Mouse (Mus musculus) left cerebral cortex, adult 9 months (tissue): Measurements from ENCODE around the gene 2010300C02Rik.
"Not testable (repeated sequence)": the region's sequence is repeated elsewhere in the genome, so short reads cannot be mapped to it uniquely, and the experiment has no call there.

ENCODE experiments used
- DNase-seq, 2 experiments: peaks; one replicate each; pipeline ENCODE4 v3.0.0; 2022; ENCODE audit warnings: low spot score in 2 of 2

Gene 2010300C02Rik

DNA sequence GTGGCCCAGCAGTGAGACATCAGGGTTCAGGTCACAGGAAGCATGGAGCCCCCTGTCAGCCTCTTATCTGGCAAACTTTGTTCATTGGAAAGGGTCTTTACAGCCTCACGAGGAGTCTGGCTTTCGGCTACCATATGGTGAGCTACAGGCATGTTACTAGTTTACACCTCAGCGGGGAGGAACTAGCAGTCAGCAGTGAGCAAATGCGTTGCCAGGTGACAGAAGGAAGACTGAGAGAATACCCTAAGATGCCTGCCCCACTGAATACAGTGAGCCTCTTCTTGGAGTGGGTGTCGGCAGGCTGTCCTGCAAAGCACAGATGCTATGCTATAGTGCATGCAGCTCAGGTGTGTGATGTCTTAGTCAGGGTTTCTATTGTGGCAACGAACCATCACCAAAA lies 91.1 kb downstream of the 2010300C02Rik start:
- peak in 1 of 2 experiments; percentile 73 for DNase-seq

DNA sequence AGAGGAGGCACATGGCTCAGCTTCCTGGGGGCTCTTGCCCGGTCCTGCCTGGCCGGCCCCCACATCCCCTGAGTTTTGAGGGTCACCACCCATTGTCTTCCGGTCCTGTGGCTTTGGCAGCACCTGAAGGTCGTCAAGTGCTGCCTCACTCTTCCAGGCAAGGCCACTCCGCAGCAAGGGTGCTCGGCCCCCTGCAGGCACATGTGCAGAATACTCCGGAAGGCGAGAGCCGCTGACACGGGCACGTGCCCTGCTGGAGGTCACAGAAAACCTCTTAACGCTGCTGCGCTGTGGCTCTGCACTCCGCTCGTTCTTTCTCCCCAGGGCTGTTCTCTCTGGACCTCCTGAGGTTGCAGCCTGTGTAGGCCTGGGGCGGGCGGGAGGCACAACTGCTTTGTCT lies 95.7 kb downstream of the 2010300C02Rik start:
- DNase-seq, result no peak

DNA sequence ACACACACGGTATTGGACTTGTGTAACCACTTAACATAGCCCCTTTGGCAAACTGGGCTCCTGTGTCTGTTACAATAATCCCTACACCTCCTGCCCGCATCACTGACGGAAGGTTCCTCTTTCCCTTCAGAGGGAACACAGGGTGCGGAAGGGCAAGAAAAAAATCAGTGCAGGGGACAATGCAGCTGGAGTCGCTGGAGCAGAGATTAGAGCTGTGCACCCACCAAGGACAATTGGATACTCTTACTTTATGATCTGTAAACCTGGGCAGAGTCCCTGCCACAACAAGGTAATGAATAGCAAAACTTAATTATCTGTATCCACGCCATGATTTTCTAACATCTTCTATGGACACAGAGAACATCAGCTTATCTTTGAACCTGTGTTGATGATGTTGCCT lies 97.8 kb downstream of the 2010300C02Rik start:
- no peak for DNase-seq

DNA sequence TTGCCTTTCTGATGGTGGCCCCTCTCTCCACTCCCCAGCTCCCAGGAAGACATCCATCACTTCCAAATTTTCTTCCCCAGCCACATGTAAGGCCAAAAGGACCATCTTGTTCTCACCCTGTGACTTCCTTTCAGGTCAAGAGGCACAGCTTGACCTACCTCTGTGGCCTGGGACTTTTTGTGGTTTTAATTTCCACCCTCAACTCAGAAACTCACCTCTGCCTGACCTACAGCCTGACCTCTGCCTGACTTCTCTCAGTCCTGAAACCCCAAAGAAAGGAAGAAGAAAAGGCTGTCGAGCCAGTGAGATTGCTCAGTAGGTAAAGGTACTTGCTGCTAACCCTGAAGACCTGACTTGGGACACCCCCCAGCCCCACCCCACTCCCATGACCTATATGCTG lies 100.3 kb downstream of the 2010300C02Rik start:
- DNase-seq, result no peak

DNA sequence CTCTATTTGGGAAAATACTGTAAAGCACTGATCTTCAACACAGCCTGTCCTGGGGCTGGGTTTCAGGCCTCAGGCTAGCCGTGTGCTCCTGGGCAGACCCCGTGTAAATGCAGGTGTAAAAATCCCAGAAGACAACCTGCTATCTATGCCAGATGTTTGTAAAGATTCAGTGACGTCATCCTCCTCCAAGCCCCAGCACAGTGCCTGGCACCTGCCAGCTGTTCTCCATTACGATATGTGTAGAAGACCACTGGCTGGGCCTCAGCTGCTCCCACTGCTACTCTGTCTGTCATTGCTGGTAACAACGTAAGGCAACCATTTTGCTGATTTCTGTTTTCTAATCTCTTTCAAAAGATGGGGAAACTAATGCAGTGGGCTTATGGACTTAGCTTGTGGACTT lies 102.8 kb downstream of the 2010300C02Rik start:
- no peak for DNase-seq

DNA sequence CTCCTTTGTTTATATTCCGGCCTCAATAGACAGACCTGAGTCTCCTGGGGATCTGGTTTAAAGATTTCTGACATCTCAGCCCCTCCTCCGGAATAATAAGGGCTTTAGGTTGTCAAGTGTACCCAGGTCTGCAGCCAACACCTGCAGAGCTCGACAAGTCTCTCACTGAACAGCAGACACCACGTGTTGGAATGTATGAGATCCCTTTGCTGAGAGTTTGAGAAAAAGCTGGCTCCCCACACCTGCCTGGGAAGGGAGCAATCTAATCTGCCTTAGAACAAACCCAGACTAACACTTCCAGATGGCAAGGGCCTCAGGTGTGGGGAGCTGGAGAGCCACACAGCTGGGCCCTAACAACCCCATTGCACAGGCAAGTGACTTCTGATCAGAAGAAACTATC lies 103.3 kb downstream of the 2010300C02Rik start:
- DNase-seq, result no peak

DNA sequence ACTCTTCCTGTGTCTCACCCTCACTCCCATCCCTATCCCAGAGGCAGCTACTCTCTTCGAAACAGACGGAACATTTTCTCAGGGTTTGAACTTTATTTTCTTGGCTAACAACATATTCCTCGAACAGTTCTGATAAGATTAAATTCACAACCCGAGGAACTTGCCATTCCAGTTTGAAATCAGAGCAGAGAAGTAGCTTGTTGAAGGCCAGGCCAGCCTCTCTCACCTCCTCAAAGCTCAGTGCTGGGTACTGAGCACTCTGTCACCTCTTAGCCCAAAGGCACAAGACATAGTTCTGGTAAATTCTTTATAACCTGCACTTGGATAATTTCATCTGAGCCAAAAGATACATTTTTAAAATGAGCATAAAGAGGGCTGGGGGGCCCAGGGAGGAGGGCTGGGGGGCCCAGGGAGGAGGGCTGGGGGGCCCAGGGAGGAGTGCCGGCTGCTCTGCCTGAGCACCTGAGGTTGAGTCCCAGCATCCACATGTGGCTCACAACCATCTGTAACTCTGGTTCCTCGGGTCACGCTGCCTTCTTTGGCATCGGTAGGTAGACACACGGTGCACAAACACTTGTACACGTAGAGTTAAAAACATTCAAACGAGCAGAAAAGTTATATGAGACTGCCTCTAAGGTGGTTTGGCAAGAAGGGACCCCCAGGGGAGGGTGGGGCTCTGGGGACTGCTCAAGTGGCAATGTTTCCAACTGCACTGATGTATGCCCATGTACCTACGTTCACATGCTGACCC lies 104.4 kb downstream of the 2010300C02Rik start:
- no peak for DNase-seq

DNA sequence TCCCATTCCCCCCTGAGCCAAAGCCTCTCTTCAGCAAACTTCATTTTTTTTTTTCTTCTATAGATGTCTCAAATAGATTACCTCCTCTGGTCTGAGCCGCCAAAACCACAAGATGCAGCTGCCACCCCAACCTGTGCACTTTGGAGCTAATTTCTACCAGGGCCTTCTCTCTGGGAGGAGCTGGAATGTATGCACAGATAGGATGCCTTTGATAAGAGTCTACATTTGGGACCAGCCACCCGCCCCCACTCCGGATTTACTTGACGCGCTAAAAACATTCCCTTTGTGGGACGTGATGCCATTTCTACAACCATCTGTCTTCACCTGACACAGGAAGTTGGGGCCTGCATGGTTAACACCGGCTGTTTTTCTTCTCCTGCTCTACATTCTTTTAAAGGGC lies 105.0 kb downstream of the 2010300C02Rik start:
- peak; percentile 25 to 74 for DNase-seq

DNA sequence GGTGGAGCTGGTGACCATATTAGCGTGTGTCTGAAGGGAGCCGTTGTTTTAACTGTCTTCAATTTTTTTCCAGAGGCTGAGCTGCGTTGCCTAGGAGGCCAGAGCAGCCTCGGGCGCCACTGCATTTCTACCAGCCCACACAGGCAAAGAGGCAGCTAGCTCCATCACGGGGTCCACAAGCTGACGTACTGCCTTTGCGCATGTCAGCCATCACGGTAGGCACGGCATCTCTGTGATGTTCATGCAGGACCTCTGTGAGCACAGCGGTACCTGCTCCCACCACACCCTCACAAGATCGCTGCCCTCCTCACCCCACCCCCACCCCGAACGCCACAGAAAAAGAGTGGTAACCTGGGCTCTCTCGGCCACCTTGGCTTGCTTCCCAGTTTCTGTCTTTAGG lies 105.8 kb downstream of the 2010300C02Rik start:
- DNase-seq, result peak; percentile 30 to 54

DNA sequence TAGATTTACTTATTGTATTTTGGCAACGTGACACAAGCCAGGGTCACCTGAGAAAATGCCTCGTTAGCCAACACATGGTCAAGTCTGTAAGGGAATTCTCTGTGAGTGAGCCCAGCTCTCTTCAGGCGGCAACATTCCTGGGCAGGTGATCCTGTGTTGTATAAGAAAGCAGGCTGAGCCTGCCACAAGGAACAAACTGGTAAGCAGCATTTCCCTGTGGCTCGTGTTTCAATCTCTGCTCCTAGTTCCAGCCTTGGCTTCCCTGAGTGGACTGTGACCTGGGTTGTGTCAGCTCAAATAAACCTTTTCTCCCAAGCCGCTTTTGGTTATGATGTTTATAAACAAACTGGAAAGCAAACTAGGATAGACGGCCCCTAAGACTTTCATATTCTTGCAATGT lies 108.9 kb downstream of the 2010300C02Rik start:
- no peak for DNase-seq

DNA sequence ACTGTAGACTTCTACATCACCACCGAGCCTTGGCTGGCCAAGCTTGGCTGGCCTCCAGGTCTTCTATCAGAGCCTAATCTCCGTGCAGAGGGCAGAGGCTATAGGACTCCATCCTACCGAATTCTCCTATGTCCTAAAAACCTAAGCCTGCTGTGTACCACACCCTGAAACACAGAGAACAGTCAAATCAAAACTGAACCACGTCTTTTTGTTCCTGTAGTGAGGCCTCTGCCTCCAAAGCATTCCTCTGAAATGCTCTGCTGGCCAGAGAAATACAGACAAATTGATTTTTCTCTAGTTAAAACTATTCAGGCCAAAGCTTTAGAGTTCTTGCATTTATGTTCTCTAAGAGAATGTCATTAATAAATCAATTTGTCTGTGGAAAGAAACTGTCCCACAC lies 109.6 kb downstream of the 2010300C02Rik start:
- no peak for DNase-seq

DNA sequence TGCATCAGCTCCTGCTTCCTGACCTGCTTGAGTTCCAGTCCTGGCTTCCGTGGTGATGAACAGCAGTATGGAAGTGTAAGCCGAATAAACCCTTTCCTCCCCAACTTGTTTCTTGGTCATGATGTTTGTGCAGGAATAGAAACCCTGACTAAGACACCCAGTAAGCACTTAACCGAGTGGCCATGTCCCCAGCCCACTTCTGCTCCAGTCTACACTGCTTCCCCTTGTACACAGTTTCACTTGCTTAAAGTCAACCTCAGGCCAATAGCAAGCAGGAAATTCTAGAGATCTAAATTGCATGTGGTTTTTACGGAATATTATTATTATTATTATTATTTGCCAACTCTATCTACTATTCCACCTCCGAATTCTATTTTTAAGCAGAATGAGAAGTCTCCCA lies 114.2 kb downstream of the 2010300C02Rik start:
- not testable (repeated sequence) for DNase-seq

DNA sequence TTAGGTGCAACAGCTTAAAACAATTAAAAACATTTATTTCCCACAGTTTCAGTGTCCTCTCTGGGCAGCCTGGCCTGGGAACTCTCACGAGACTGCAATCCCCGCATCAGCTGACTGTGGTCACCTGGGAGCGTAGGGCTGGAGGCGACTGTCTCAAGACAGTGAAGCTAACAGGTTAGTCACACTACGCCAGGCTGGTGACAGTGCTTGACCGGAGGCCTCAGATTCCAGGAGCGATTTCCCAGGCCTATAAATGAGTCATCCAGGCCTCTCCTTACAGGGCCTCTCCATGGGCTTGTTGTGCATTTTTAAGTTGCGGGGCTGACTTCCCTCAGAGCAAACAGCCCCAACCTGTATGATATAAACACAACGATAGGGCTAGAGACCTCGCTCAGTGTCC lies 116.7 kb downstream of the 2010300C02Rik start:
- DNase-seq, result no peak

DNA sequence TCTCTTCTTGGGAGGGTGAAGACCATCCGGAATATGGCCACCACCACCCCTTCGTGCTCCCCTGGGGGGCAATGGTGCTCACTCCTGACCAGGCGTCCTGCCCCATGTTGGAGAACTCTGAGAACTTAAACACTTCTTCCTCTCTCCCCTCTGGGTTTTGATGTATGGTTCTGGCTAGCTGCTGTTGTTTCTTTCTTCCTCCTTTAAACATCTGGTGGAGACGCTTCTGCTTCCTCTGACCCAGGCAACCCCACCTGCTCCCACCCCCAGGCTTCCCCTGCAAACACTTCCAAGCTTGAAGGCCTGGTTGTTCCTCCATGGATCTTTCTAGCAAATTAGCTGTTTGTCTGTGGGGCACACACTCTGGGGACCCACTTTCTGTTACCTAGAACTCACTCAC lies 117.6 kb downstream of the 2010300C02Rik start:
- no peak for DNase-seq

DNA sequence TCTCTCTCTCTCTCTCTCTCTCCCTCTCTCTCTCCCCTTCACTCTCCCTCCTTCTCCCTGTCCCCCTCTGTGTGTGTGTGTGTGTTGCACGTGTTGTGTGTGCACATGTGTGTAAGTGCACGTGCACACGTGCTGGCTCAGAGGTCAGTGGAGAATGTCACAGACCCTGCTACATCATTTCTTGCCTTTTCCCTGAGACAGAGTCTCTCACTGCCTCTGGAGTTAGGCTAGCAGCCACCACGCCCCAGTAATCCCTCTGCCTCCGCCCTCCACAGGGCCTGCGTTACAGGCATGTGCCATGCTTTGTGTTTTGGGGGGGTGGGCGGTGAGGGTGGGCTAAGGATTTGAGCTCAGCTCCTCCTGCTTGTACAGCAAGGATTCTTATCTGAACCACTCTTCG lies 118.4 kb downstream of the 2010300C02Rik start:
- no peak for DNase-seq

DNA sequence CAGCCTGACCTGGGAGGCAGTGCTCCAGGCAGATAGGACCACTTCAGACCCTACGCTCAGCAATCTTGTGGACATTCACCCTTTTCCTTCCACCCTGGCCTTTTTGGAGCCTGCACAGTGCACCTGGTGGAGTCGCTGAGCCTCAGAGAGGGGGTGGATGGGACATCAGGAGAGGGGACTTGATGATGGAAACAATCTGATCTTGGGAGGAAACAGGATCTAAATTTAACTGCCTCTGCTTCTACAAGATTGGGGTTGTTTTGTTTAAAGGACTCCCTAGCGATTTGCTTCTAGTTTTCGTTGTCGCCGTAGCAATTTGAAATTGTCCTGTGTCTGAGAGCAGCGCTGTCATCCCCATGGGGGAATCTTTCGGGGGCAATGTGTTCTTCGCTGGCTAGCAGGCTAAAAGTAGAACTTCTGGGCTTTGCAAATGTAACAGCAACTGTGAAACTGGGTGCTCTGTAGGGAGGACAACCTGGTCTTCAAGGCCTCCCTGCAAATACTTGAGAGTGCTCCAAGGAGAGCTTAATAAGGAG lies 119.2 kb downstream of the 2010300C02Rik start:
- DNase-seq, result no peak

DNA sequence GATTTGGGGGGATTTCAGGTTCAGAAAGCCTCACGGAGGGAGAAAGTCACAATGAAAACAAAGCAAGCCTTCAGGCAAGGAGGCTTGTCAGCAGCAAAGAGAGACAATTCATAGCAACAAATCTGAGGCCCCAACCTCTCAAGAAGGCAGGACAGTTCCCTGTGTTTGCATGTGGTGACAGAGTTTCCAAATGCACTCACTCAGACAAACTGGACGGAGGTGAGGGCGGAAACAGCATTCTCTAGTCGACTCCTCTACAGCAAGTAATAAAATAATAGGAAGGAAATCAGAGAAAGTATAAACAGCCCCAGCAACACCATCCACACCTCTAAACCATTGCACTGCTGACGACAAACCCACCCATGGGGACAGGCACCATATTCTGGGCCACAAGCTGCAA lies 120.9 kb downstream of the 2010300C02Rik start:
- no peak for DNase-seq

DNA sequence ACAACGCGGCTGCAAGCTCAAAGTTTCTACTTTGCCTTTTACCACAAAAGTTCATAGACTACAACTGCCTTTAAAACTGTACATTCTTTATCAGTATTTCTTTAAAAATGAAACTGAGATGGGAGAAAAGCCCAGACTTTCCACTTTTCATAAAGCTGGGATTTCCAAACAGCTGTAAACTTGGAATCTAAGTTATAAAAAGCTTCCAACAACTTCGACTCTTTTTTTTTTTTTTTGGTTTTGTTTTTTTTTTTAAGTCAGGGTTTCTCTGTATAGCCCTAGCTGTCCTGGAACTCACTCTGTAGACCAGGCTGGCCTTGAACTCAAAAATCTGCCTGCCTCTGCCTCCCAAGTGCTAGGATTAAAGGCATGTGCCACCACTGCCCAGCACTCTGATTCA lies 125.1 kb downstream of the 2010300C02Rik start:
- not testable (repeated sequence) for DNase-seq

DNA sequence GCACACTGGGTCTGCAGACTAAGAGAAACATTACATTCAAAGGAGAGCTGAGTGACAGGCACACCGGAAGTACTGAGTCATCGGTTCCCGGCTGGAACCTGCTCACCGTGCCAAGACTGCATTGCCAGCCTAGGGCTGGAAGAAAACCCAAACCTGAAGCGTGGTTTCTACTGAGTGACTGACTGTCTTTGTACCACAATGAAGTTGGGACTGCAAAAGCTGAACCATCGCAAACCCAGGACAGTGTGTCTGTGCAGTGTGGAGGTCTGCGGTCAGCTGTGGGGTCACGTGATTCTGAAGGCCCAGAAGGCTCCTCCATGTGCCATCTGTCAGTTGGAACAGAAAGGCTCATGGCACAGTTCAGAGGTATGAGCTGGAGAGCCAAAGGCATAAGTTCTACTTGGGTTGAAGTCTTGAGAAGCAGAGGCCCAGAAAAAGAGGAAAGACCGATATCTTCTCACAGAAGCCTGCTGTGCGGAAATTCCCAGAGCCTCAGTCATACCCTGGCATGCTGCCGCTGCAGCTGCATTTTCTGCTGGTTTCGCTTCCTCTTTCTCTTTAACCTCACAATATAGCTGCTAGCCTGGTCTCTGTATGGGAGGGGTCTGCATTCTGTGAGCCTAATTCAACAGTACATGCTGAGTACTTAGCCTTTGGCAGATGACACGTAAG lies 133.9 kb downstream of the 2010300C02Rik start:
- DNase-seq, result peak; percentile 28 to 55

DNA sequence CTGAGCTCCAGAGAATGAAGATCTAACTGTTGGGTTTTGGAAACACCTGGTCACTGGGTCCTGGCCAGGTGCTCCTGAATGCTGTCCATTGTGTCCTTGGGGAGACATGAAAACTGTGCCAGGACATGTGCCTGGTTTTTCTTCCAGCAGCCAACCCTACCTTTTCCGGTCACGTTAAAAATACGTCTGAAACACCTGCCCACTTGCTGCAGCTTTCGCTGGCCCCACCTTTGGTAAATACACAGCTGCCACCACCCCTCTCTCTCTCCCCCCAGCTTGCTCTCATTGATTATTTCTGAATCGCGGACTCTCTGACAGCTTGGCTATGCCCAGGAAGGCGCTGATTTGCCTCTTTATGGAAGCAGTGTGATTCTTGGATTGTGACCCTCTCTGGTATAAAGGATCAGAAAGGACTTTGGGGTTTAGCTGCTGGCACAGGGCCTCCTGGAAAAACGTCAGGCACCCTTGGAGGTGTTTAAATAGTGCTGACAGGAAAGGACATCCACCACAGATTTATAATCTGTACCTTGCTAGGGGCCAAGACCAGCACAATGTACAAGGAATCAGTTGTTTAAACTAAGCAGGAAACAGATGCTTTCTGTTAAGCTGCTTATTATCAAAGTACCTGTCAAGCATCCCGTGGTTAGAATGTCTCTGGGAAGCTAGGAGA lies 136.0 kb downstream of the 2010300C02Rik start:
- no peak for DNase-seq

DNA sequence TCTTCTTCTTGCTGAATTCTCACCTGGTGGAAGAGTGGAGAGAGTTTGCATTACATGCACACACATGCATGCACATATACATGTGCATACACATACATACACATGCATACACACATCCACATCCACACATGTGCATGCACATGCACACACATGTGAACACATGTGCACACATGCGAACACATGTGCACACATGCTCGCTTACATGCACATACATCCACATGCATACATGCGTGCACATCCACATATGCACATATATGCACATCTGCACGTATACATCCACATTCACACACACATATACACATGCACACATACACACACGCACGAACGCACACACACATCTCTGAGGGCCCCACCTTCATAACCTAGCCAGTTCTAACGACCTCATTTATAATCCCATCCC lies 136.7 kb downstream of the 2010300C02Rik start:
- no peak for DNase-seq

DNA sequence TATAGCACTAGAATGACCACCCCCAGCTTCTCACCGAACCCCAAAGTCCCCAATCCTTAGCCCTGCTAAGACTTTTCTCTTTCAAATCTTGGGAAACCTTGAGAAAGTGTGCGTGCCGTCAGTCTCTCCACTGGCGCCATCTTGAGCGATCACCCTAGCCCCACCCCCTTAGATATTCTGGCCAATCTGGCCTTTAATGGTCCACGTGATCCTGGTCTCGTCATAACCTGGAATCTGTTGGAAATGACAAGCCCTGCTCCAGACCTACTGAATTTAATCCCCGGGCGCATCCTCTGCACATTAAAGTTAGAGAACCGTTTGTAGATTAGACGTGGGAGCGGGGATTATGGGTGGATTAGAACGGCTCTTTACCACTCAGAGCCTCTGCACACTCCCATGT lies 140.2 kb downstream of the 2010300C02Rik start:
- no peak for DNase-seq
